Mouse (Mus musculus) megakaryocyte, embryonic 14.5 days (primary cell): ENCODE measurements around the gene Fasl.

Experiments used
- FLI1 ChIP-seq: IDR thresholded peaks from 2 replicates; pipeline ENCODE4 v1.6.1; 2012; ENCODE audit warnings: low read length, inconsistent platforms, mixed read lengths
- GATA1 ChIP-seq: IDR thresholded peaks from 3 replicates; pipeline ENCODE4 v1.6.1; 2012; ENCODE audit warnings: mixed read lengths, low read length, inconsistent platforms, borderline replicate concordance

- TF ChIP-seq FLI1: no peak
- TF ChIP-seq GATA1: no peak
Measured at GRCm38 (mm10) chr1:161792687-161792969, 4.3 kb upstream of the Fasl start.
